Mouse (Mus musculus) NIH3T3 (cell line): ENCODE results near the gene Elovl5.
"Not testable (repeated sequence)": the region's sequence is repeated elsewhere in the genome, so short reads cannot be mapped to it uniquely, and the experiment has no call there.

Source experiments
- DNase-seq: peaks from one replicate; pipeline ENCODE4 v3.0.0-alpha.2; 2012; ENCODE audit warnings: low read depth

Gene Elovl5

GRCm38 (mm10) chr9:77954981-77955380 lies 37.8 kb downstream of the Elovl5 start:
- no peak for DNase-seq

DNA sequence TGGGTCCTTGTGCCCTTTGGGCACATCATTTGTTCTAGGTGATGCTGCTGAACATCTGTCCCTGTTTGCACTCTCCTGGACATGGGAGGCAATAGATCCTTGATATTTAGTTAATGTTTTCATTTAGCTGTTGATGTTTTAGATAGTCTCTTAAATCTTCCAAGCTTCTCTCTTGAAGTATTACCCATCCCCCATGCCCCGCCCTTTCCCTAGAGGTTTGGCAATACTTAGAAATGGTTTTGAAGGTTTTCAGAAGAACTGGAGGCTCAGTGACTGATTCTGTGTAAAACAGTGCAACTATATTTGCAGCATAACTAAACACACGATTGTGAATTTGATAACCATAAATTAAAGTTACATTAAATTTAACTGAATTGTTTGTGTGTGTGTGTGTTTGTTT lies 38.3 kb downstream of the Elovl5 start:
- peak; percentile 9 for DNase-seq

GRCm38 (mm10) chr9:77955964-77956363 lies 38.8 kb downstream of the Elovl5 start:
- DNase-seq = no peak

GRCm38 (mm10) chr9:77958327-77958726 lies 41.2 kb downstream of the Elovl5 start:
- no peak for DNase-seq

- DNase-seq = no peak
Observed at GRCm38 (mm10) chr9:77959759-77960158, 42.6 kb downstream of the Elovl5 start.

- DNase-seq = no peak
Observed at GRCm38 (mm10) chr9:77961350-77961749, 44.2 kb downstream of the Elovl5 start.

GRCm38 (mm10) chr9:77964084-77964483 lies 46.9 kb downstream of the Elovl5 start:
- no peak for DNase-seq

GRCm38 (mm10) chr9:77965287-77965686 lies 48.1 kb downstream of the Elovl5 start:
- DNase-seq = no peak

DNA sequence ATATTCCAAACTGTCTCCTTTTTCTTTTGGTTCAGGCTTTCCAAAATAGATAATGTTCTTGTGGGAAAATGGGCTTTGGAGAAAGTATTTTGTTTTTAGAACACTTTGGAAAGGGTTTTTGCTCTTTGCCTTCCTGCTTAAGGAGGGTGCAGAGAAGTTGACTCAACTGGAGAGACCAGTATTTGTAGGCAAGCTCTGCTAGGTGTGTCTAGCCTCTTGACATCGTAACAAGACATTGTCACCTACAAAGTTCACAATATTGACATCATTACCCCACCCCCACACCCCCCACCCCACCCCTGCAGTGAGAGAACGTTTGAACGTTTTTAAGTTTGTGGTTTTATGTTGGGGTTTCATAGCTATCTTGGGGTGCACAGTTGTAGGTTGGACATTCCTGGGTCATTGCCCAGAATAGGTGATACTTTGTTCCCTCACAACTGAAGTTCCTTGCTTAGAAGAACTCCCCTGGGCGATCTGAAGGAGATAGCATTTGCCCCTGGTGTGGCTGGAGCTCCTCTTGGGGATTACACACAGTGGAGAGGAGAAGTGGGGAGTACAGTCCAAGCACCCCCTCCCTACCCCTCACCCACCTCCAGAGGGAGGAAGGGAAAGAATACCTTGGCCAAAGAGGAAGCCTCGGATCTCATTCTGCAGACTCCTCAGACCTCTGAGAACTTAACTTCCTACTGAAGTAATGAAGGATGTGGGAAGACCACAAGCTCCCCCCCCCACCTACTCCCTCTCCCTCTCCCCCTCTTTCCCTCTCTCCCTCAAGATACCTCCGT lies 48.8 kb downstream of the Elovl5 start:
- DNase-seq = no peak

DNA sequence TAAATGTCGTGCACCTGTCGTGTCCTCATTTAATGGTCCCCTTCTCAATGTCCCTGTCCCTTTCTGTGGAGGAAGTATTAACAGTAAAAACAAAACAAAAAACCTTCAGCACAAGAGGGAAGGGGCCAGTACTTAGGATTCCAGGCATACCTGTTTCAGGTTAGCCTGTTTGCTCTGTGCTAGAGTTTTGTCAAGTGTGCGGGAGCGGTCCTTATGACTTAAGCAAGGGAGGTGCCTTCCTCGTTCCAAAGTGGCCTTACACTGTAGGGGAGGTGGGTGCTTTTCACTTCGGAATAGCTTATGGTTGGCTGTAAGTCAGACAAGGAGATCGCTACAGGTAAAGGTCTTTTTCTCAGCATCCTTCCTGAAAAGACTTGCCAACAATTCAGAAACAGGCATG lies 49.7 kb downstream of the Elovl5 start:
- no peak for DNase-seq

DNA sequence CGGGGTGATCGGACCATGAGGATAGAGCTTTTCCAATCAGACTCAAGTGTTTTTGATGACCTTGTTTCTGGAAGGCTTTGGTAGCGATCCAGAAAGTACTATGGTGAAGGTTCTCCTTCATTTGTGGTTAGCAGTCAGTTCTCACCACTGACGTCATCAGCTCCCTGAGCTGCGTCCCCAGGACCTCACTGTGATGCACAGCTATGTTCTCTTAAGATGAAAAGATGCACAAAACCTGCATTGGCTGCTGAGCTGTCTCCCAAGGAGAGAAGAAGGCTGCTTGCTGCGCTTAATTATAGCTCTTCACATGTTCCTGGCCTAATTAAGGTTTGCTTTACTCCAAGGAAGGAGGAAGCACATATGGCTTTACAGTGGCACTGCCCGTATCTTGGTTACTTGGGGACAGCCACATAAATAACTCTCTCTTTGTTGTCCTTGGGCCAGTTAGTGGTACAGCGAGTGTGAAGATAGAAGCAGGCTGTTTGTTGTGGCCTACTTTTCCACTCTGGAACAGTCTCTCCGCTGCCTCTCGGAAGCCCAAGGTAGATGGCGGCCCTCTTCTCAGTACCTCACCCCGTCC lies 50.5 kb downstream of the Elovl5 start:
- DNase-seq = no peak

DNA sequence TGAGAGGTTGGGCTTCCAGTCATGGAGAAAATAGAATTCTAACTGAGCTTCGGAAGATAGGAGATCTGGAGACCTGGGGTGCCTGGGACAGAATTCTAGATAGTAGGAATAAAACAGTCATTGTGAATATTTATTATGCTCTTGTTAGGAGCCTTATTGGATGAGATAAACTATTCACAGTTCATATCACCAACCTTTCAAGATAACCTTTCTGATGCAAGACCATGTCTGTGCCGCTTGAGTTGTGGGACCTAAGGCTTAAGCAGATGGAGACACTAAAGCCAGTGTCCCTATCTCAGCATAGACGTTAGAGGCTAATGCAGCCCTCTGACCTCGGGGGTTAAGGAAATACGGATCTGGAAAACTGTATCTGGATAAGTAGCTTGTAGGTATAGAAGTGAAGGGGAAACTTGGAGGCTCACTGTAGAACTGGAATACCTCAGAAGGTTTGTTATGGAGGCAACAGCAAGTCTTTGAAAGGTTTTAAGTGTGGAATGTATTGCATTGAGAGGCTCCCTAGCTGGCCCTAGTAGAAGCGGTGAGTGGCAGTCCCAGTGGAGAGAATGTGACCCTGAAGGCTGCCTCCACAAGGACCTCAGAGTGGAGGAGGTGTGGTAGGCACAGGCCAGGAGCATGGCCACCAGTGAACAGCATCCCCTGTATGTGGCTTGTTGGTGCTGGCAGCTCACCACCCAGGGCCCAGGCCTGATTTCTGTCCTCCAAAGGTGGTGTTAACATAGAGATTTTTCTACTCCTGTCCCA lies 52.2 kb downstream of the Elovl5 start:
- DNase-seq = no peak

- no peak for DNase-seq
Observed at GRCm38 (mm10) chr9:77979000-77979399, 61.8 kb downstream of the Elovl5 start.

- DNase-seq = no peak
Observed at GRCm38 (mm10) chr9:77982616-77983015, 65.5 kb downstream of the Elovl5 start.

GRCm38 (mm10) chr9:77983521-77983920 lies 66.4 kb downstream of the Elovl5 start:
- no peak for DNase-seq

GRCm38 (mm10) chr9:77986153-77986795 lies 69.1 kb downstream of the Elovl5 start:
- DNase-seq = no peak

DNA sequence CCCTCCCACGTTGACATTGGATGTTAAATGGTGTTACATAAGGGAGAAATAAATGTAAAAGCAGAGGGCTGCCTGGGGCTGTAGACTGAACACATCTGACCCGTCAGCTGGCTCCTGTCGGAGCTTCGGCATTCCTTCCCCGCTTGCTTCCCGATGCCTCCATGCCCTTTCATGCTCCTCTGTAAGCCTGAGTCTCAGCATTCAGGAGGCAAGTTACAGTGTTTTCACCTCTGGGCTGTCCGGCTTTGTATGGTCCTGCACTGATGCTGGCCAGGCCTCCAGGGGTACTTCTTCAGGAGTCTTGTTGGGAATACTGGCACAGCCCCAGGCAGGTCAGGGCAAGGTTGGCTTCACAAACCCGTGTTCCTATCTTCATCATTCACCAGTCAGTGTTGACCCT lies 72.5 kb downstream of the Elovl5 start:
- no peak for DNase-seq

DNA sequence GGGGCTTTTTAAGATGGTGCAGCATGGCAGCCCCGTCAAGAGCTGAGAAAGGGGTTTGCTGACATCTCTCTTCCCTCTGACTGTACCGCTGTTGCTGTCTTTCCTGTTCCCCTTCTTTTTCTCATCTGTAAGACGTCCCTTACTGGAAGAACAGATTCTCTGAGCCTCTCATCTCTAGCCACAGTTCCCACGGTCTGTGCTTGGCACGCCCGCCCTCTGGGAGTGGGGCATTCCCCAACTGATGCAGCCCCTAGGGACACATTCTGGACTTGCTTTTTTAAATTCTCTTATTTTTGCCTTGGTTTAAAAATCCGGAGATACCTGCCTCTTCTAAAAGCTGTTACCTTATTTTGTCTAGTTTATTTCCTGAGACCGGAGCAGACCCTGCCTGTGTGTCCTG lies 73.1 kb downstream of the Elovl5 start:
- no peak for DNase-seq

- no peak for DNase-seq
Observed at GRCm38 (mm10) chr9:77991650-77992049, 74.5 kb downstream of the Elovl5 start.

GRCm38 (mm10) chr9:77992276-77992675 lies 75.1 kb downstream of the Elovl5 start:
- DNase-seq = peak; percentile 57

DNA sequence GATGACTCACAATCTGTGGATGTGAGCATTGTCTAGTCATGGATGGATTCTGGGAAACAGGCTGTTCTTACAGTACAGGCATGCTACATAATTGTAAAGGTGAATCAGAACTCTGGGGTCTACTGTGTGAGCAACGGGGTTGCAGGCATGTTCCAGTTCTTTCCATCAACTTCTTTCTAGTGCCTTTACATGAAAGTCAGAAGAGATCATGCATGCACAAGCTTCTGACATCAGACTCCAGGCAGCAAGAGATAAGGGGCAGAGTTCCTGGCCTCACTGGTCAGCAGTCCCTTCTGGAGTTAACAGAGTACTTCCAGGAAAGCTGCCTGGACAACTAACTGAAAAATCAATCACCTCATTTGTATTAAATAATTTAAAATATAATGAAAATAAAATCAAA lies 75.9 kb downstream of the Elovl5 start:
- no peak for DNase-seq

GRCm38 (mm10) chr9:77993538-77994255 lies 76.5 kb downstream of the Elovl5 start:
- not testable (repeated sequence) for DNase-seq
